Mouse (Mus musculus) megakaryocyte, adult 5-6 weeks (primary cell): ENCODE results near the gene Tmem135. TPM values are rescaled to one million over a fixed set of nuclear protein-coding genes. Genes with fewer than 3 reads are reported as not detected.

Source experiments
- ATAC-seq: 2 replicates; pipeline ENCODE4 v1.8.0; 2016; ENCODE audit warnings: mild to moderate bottlenecking, inconsistent platforms; ENCODE audit not compliant: poor library complexity, severe bottlenecking
- total RNA-seq, 2 experiments: library from RNA; stranded (forward) in 1 of 2; stranded (reverse) in 1 of 2; fragments of 153-499, 151-499 nt in 1 of 2; fragments of 221-1000, 200-1000 nt in 1 of 2; gene quantifications; 2 replicates each; pipeline versions ENCODE4 v1.2.3 to v1.2.4; 2015 to 2017

Gene Tmem135
- total RNA-seq, 2 experiments from 2014 or later, result 26.5 to 31.6 TPM

DNA sequence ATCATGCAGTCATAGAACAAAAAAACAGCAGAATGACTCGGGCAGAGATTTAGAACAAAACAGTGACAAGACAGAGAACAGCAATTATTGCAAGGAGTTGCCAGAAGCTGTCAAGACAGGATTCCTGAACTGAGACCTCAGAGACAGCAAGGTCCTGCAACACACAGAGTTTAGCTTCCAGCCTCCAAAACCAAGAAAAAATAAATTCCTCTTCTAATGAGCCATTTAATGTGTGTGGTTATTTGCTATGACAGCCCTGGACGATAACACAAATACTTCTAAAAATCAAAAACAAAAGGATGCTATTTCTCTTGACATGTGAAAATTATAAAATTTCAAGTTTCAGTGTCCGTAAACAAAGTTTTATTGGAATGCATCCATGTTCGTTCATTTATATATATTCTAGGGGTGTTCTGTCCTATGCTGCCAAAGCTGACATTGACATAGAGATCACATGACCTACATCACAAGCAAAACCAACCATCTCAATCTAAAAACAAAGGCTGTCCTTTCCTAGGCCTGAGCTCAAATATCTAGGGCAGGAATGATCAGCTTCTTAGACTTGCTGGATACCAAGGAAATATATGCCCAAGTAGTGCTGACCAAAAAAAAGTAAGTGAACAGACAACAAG is 146.0 kb downstream of the Tmem135 start:
- ATAC-seq, result no peak

DNA sequence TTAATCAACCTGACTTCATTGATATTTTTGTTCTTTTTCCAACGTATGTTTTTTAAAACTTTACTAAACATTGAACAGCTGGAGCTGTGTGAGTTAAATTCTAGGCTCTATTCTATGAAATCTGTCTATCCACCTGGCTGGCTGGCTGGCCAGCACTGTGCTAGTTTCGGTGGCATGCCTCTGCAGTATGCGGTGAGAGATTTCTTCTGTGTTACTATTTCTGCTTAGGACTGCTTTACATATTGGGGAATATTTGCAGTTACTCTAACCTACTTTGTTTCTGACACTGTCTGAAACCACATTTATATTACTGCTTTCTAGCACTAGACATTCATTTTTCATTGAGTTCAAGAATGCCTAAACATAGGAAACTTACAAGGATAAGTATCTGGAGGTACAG is 150.2 kb downstream of the Tmem135 start:
- ATAC-seq, result no peak

DNA sequence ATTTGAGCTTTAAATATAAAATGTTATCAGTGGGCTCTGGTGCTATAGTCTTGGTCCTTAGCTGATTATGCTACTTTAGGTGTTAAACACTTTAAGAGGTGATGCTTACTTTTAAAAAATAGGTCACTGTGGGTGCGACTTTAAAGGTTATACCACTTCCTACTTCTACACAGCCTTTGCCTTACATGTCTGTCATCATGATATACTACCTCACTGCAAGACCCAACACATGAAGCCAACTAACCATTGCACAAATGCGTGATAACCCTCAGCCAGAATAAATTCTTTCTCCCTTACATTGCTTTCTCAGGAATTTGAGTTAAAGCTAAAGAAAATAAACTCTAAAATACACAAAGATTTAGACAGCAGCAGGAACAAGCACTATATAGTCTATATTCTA is 150.7 kb downstream of the Tmem135 start:
- peak; percentile 72 for ATAC-seq

DNA sequence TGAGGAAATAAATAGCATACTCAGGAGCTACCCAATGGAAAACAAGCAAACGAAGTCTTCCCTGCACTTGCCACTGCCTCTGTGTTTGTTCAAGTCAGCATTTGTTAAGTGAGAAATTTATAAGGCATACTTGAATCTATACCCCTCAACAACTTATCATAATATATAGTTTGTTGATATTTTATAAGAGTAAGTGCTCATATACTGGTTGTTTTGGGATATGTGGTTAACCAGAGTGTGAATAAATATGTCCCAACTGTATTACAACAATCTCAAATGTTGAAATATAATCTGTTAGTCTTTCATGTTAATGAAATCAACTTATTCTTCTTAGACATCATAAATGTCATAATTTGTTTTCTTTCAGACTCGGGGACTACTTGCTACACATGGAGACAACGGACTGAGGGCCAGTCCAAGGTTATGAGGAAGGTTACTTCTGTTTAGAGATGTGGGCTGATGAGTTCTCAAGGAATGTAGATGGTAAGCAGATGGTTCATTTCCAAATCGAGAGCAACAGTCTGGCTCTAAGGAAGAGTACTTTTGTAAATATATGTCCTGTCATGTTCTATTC is 152.1 kb downstream of the Tmem135 start:
- ATAC-seq, result no peak

DNA sequence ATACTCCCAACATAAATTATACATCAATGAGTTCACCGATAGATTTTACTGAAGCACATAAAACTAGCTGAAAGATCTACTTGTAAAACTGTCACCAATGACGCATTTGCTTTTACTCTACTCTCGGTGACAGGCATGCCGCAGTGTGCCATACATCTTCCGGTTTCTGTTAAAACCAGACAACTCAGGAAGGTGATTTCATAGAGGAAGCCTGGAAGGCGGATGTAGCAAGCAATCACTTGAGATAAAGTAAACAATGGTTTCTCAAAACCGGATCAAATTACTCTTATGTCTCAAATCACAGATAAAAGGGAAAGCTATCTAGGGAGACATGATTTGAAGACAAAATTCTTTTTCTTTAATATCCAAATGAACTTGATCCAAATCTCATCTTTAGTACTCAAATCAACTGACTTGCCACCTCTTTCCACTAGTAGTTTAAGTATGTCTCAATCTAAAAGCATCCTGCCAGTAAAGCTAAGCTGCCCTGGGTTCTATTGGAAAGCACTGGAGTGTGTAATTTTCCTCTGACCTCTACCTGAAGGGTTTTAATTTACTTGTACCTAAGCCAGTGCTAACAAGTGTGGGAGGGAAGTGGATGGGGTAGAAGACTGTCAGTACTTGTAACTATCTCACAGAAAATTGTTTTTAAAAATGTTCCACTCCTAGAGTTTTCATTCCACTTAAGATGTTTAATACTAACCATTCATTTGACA is 155.7 kb downstream of the Tmem135 start:
- ATAC-seq, result peak; percentile 95

DNA sequence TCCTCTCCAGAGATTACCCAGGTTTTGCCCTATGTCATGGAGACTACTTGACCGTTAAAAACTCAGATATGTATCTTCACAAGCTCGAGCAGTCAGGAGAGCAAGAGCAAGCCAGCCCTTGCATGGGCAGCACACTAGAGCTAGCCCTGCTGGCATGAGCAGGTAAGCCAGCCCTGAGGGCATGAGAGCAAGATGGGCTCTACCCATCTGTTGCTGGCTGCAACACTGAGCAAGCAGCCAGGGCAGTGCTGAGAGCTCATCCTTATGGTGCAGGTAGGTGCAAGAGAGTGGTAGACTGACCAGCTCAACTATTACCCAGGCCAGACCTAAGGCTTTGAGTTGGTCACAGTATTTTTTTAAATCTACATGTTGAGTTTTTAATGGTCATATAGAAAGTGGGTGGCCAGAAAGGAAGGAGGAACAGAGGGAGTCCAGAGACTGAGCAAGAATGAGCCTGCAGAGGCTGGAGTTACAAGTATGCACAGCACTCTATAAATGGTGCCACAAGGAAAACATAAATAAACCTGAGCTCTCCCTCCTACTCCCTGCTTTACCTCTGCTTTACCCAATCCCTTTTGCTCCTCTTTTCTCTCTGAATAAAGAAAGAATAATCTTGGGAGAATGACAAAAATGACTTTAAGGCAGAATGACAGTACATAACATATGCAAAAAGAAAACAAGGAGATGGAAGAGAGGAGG is 156.9 kb downstream of the Tmem135 start:
- ATAC-seq, result peak; percentile 13; the same call in 1 of the 2 replicates

DNA sequence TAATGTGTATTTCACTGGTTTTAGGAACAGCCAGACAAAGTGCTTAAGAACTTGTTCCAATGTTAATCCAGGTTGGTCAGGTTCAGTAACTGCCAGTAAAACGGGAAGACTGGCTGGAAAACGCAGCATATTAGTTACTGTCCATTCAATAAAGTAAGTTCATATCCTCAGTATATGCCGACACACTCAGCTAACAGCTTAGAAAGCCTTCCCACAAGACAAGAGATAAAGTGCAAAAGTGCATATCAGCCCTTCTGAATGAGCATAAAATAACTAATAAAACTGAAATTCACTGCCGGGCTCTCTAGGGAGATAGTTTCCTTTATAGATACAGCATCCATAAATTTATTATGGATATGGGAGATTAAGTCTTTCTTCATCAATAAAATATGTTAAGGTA is 161.5 kb downstream of the Tmem135 start:
- ATAC-seq, result no peak

DNA sequence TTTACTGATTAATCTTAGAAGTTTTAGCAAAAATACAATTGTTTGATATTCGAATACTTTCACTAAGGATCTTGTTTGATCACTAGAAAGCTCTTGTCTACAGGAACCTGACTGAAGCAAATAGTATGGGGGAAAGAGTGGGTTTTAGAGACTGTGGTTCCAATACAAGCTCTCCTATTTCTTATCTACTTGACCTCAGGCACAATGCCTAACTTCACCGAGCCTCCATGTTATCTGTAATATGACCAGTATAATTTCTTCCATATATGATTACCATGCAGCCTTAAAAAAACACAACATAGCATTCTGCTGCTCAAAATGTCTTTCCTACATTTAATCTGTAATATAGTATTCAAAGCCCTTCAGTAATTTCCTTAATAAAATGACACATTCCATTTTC is 161.9 kb downstream of the Tmem135 start:
- no peak for ATAC-seq

DNA sequence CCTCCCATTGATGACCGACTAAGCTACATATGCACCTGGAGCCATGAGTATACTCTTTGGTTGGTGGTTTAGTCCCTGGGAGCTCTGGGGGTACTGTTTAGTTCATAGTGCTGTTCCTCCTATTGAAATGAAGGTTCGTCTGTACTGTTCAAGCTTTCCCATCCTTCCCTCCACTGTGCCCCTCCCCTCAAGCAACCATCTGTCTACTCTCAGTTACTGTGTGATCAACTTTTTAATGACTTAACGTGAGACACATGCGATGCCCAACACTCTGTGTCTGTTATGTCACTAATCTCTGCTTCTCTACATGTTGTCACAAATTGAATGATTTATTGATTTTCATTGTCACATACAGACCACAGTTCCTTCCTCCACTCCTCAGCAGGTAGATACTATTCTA is 164.4 kb downstream of the Tmem135 start:
- no peak for ATAC-seq

DNA sequence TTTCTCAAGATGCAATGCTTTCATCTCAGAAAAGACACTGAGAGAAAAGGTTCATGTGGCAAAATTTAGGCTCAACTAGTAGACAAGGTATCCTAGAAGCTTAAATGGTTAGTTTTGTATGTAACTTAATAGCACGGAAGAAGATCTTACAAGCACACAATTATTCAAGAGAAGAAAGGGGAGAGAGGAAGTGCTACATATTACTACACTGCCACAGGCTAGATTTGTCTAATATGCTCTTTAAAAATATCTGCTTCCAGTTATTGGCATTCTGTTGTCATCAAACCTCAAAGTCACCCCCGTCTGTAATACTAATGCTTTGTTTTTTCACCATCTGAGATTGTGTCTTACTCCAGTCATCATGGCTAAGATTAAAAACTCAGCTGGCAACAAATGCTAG is 167.4 kb downstream of the Tmem135 start:
- ATAC-seq, result peak; percentile 68

DNA sequence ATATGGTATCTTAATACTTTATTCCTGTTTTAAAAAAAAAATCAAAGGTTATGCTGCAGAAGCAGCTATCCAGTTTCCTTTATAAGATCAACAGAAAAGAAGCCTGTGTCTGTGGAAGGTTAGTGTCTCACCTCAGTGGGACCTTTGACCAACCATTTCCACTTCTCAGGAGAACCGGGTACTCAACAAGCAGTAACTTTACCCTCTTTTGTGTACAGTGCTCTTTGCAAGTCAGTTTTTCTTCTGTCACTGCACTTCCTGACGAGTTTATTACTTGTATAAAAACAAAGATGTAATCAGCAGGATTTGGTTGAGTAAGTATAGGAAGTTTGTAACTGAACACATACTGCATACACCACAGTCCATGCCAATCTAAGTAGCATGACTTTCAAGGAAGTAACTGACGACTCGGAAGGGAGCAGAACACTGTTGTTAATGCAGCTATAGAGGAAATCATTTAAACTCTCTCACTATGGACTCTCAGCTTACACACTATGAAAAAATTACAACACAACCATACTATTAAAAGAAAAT is 168.0 kb downstream of the Tmem135 start:
- ATAC-seq, result peak; percentile 55

DNA sequence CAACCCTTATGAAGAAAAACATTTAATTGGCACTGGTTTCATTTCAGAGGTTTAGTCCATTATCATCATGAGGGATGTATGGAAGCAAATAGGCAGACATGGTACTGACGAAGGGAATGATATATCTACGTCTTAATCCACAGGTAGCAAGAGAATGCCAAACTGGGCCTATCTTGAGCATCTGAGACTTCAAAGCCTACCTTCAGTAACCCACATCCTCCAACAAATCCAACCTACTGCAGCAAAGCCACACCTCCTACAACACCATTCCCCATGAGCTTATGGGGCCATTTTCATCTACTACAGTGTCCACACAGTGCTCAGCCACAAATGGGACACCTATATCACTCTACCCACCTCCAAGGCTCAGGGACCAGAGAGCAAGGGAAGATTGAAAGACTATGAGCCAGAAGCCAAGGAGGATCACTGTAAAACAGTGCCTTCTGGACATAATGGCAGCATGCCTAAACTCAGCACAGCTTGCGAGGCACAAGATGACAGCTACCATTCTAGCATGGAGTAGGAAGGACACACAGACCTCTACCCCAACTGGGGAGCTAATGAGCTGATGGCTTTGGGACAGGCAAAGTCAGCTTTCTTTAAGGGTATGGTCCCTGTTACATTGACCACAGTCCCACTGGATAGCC is 171.4 kb downstream of the Tmem135 start:
- no peak for ATAC-seq

DNA sequence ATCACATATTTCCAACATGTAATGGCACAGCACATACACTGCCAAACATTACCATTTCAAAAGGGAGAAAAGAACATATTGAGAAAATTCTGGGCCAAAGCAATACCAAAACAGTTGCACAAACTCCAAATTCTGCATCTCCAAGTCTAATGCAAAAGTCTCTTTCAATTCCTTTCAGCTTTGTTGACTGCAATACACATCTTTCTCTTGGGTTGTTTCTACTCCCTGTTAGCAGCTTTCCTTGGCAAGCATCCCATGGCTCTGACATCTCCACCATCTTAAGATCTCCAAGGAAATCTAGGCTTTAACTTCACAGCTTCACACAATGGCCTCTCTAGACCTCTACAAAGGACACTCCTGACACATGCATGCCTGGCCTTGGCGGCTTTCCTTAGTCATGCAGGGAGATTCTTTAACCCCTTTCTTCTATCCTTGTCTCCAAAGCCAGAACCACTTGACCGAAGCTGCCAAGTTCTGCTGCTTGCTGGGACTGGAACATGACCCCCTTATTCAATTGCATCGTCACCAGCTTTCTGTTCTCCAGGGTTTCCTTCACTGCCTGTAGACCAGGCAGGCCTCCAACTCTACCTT is 172.7 kb downstream of the Tmem135 start:
- no peak for ATAC-seq

DNA sequence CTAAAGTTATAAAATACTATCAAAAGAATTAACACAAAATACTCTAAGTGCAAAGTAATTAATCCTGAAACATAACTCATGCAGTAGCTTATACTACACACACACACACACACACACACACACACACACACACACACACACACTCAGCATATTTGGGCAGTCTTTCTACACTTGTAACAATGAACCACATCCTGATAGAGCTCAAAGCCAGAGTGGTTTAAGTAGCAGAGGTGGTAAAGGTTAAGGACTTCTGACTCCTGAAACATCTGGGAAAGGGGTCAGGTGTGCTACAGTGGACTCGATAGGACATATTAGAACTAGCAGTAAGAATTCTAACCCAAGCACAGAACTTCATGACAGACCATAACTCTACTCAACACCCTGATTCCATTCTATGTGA is 181.4 kb downstream of the Tmem135 start:
- no peak for ATAC-seq

DNA sequence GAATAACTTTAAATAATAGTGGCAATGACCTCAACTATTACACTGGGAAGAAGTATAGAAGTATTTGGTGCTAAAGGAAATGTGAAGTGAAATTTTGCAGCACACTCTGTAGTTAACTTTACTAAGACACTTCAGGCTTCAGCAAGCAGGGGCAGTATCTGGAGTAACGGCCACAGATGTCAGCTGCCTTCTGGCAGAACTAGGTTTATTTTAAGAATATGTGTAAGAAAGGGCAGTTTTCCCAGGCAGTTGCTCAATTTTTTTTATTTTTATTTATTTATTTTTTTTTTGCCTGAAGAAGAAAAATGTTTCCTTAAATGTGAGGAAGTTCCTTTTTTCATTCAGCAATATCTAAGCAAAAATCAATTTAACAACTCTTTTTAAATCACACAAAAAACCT is 187.4 kb downstream of the Tmem135 start:
- ATAC-seq, result peak; percentile 2; the same call in 1 of the 2 replicates

DNA sequence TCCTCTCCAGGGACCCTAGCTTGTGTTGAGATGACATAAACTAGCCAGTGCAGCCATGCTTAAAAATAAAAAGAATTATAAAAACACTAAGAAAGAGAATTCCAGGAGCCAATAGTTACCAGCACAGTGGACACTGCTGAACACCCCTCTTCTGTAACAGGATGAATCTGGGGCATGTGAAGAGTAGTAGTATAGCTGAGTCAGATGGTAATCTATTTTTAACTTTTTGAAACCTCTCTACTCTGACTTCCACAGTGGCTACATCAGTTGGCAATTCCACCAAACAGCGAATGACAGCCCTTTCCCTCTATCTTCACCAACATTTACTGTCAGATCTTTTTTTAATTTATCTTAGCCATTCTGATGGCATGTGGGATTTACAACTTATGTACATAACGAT is 187.9 kb downstream of the Tmem135 start:
- peak; percentile 55 for ATAC-seq

DNA sequence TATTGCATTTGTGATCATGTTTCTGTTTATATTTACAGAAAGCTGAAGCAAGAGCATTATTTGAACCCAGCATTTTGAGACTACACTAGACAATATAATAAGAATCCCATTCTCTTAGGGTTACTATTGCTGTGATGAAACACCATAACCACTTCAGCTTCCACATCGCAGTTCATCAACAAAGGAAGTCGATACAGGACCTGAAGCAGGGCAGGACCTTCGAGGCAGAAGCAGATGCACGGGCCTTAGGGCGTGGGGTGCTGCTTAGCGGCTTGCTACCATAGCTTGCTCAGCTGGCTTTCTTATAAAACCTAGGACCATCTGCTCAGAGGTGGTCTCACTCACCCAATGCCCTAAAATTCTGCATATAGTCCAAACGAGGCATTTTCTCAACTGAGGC is 188.3 kb downstream of the Tmem135 start:
- peak; percentile 90 for ATAC-seq

DNA sequence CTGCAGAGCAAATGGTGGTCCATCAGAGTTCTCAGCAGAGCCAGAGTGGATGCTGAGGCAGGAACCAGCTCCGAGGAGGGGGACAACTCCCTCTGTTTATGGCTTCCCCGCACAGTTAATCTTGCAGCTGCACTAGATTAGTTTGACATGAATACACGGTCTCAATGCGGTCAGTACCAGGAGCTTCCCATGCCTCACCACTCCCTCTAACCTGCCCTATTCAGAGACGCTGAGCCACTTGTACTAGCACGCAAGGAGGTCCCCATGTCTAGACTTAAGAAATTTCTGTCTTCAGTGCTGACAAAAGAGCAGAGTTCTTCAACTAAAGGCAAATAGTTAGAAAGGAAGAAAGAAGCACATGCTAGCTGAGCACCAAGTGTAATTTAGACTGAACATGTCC is 193.5 kb downstream of the Tmem135 start:
- no peak for ATAC-seq

DNA sequence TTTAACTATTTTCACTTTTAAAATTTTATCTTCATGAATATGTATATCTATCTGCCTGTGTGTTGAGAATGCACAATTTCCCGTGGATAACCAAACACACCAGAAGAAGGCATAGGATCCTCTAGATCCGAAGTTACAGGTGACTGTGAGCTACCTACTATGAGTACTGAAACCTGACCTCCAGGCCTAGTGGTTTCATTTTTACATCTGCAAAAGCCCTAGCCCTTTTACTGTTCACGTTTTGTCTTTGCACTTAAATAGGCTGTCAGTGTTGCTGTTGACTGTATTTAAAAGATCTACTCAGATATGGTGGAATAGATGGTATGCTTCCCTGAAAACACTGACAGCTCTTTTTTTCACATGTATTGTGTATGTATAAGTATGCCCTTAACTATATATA is 197.9 kb downstream of the Tmem135 start:
- ATAC-seq, result no peak

DNA sequence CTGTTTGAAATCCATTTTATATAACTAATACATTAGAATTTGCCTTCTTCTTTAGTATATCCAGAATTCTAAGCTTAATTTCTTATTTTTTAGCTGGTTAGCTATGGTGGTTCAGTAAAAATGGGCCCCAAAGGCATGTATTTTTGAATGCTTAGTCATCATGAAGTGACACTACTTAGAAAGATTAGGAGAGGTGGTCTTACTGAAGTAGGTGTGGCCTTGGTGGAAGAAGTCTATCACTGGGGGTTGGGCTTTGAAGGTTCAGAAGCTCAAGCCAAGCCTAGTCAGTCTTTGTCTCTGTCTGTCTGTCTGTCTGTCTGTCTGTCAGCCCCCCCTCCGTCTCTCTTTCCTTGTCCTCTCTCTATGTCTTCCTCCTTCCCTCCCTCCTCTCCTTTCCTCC is 198.6 kb downstream of the Tmem135 start:
- ATAC-seq, result no peak

DNA sequence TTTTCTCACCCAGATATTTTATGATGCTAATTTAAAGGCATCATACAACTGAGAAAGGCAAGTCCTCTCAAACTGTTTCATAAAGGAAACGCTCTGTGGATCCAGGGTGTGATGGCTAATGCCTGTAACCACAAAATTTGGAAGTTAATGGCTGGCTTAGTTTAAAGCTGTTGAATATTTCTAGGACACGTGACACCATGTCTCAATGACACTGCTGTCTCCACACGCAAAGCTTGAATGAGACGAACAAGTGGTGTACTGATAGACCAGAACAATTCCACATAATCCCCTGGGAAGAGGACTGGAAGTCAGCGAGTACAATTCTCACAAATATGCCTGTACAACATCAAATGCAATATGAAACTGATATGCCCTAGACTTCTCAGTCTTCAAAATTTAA is 200.9 kb downstream of the Tmem135 start:
- no peak for ATAC-seq
